Mouse (Mus musculus) kidney, postnatal 4 days (tissue): ENCODE results near the gene Ccdc122.

Experiments
- DNase-seq, 2 experiments: peaks; one replicate each; pipeline ENCODE4 v3.0.0; 2021; ENCODE audit warnings: mixed read lengths in 2 of 2

Ccdc122 gene

DNA sequence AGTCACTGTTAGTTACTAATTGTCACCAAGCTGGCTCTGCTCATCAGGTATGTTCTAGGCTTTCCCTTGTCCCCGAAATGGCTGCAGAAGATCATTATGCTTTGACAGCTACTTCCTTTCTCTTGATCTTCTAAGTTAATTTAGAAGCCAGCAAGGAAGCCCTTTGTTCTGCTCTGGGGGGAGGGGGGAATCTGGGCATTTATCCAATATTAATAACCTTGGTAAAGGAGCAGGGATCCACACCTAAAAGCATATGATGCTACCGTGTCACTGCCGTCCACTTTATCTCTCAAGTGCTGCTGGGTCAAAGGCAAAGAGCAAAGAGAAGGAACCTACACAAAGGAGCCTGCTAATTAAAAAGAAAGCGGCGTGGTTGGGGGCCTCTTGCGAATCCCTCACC is 100.4 kb downstream of the Ccdc122 start:
- DNase-seq, result no peak

DNA sequence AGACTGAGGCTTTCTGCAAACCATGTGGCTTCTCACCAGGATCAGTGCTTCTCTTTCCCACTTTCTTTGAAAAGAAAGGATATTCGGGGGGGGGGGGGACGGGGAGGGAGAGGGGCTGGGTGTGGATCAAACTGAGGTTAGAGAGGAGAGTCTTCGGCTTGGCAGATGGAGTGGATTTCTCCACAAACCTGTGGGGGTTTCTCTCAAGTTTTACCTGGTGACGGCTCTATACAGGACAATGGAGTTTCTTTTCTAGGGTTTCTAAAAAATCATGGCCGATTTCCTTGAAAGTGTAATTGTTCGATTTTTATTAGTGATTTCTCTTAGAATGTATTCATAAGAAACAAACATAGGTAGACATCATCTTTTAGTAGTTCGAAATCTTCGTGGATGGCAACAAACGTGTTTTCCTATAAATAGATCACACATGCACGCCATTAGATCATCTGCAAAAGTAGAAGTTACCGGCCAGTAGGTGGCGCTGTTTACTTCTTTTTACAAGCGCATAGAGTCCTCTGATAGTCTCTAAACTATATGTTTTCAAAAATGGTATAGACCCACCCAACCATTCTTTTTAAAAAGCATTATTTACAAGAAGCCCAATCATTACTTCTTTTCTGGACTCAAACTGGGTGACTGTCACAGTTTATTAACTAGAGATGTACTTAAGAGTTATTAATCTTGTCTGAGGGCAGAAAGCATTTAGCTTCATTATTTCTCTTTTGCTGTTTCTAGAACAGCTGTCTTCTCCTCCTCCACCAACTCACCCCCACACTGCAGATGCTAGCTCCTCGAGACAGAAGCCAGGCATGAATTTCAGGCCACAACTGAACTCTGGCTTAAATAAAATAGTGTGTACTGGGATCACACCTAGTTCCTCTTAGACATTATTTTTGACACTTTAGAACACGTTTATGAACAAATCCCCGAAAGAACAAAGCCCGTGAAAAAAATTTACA is 105.0 kb downstream of the Ccdc122 start:
- peak; percentile 88 to 89 for DNase-seq

DNA sequence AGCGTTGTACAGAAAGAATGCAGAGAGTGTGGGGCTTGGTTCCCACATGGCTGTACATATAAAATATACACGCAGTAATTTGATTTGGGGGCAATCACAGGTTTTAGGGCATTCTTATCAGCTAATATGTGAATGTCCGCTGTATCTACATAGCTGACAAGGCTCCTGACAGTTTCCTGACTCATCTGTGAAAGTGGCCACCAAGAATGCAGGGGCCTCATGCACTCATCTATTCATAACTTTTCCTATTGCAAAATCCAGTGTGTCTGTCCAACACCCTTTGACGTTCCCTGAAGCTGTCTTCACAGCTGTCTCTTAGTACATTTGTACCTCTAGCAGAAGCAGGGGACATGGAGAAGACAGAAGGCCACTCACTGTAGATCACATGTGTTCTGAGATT is 108.5 kb downstream of the Ccdc122 start:
- no peak for DNase-seq

DNA sequence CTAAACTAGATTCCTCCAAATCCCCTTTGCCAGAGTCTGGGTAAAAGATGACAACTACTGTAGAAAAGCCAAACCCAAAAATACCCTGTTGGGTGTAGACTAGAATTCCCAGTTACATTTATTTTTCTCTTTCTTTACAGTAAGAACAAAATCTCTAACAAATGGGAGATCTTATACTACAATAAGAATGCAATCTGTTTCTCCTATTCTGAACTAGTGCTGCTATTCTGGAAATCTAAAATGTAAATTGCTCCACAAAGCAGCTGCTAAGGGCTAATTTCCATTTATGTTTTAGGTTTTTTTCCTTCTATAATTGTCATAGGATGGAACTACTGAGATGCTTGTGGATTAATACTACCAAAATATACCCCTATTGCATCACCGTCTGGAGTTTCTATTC is 111.1 kb downstream of the Ccdc122 start:
- DNase-seq, result no peak

DNA sequence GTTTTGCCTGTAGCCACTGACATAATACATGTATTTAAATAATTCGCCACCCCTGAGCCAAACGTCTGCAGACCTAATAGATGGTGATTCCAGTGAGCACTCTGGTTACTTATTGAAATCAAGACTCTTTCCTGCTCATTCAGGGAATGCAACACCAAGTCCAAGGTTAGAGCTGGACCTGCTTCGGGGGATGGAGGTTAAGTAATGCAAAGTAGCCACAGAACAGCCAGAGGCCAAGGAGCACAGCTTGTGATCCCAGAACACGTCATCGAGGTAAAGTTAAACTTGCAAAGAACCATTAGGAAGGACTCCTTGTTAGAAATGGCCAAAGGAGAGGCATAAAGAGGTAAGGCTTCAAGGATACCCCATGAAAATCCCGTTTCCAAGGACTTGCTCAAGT is 114.0 kb downstream of the Ccdc122 start:
- DNase-seq, result no peak

DNA sequence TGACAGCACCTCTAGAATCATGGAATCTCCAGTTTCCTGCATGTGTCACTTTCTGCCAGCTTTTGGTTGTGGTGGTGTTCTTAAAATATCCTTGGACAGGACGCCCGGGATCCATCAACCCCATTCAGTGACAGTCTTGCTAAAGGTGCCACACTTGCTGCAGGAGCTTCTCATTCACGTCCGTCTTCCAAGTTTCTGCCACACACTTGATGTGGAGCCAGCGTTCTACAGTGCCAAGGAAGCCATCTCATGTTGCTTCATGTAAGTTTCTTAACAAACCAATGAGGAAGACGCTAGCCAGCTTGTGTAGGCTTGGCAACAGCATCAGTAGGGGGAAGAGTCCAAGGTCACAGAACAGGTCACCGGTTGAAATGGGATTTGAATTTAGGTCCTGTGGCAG is 114.9 kb downstream of the Ccdc122 start:
- no peak for DNase-seq

DNA sequence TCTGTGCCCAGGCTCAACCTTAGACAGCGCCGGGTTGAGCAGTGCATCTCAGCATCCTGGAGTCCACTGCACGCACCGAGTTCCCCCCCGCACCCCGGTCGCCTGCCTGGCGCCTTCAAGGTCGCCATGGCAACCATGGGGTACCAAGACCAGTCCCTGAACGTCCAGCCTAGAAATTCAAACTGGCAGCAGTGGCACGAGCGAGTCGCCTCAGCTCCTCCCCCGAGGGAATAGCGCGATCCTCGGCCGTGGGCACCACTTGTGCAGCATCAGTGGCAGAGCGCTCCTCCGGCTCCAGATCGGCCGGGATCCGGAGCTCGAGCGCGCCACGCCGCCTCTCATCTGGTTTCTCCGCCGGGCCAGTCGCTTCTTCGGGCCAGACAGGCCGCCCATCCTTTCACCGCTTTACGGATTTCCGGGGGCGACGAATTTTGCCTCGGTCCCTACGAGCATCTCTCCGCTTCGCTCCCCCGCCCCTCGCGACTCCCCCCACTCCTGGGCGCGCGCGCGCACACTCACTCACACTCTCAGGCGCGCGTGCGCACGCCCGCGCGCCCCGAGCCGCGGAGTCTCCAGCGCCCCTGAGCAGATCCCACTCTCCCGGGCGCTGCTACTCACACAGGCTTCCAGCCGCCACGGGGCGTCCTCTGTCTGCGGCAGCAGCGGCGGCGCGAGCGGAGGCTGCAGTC is 119.8 kb downstream of the Ccdc122 start, which contains the start of gene Enox1:
Gene Enox1 (plus strand): TSS at position 542 of the 689 bp plus-strand sequence.
- peak; percentile 83 to 87 for DNase-seq

DNA sequence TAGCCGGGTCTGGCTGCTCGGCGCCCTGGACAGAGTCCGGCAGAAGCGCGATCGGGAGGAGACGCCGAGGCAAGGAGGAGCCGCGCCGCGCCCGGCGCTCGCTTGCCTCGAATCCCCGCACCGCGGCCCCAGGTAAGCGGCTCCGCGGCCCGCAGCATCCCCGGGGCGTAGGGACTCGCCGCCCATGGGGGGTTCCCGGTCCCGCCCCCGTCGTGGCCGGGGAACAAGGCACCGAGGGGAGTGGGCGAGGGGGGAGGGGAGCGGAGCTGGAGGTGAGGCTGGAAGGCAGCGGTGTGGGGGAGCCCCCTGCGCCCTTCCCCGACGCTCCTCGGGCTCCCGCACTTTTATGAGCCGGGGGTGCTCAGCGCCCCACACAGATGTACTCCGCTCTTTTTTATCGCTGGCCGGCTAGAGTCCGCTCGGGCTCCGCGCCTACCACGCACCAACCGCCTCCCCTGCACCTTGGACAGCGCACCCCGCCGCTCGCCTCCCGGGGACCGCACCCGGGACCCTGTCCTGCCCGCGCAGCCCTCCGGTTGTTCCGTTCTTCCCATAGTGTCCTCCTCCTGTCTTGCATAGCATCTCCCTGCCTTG is 120.4 kb downstream of the Ccdc122 start:
- DNase-seq, result peak; percentile 51 to 66

DNA sequence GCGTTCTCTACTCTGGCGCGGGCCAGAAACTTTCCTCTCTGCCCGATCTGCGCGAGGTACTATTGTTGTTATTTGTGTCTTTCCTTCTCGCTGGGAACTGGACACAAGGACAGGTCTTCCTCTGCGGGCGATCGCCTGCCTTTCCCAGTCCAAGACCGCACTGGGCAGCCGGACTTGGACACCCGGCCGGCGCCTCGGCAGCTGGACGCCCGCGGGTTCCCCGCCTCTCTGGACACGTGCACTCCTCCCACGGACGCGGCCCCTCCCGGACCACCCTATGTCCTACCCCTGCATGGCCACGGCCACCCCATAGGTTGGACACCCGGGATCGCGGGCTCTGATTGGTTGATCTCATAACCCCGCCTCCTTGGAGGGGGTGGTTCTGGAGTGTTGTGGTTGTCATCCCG is 120.9 kb downstream of the Ccdc122 start:
- DNase-seq, result peak; percentile 80 to 86

DNA sequence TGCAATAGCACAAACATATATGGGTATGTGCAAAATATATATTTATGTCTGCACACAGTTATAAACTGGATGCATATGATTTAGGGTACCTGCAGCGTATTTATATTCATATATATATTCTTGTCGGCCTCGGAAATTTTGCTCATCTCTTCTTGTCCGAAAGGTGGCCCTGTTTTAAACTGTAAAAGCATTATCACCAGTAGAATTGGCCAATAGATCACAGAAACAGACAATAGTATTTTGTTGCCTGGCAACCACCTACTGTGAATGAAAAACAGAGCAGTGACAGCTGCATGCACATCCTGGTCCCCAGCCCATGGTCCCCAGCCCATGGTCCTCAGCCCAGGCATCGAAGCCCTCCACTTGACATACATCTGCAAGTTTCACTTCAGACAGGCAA is 122.8 kb downstream of the Ccdc122 start:
- DNase-seq, result no peak
